Mouse (Mus musculus) kidney, adult 8-10 months (tissue): ENCODE results near the gene Tppp3.

Experiments
- DNase-seq, 2 experiments: peaks; one replicate each; pipeline ENCODE4 v3.0.0; 2022

Tppp3 gene

GRCm38 (mm10) chr8:105466246-105466645, 5.1 kb downstream of the Tppp3 start:
- no peak for DNase-seq

- no peak for DNase-seq
Measured at GRCm38 (mm10) chr8:105464595-105464994, 6.7 kb downstream of the Tppp3 start.

- DNase-seq: no peak
Measured at GRCm38 (mm10) chr8:105461085-105461803, 10.1 kb downstream of the Tppp3 start.

GRCm38 (mm10) chr8:105455218-105455617, 16.1 kb downstream of the Tppp3 start:
- no peak for DNase-seq

GRCm38 (mm10) chr8:105454088-105454487, 17.2 kb downstream of the Tppp3 start:
- no peak for DNase-seq

- DNase-seq: no peak
Measured at GRCm38 (mm10) chr8:105453296-105453695, 18.0 kb downstream of the Tppp3 start.

- no peak for DNase-seq
Measured at GRCm38 (mm10) chr8:105451903-105452603, 19.3 kb downstream of the Tppp3 start.

- DNase-seq: no peak
Measured at GRCm38 (mm10) chr8:105450977-105451376, 20.3 kb downstream of the Tppp3 start.

- no peak for DNase-seq
Measured at GRCm38 (mm10) chr8:105448596-105448995, 22.7 kb downstream of the Tppp3 start.

- DNase-seq: no peak
Measured at GRCm38 (mm10) chr8:105448188-105448587, 23.1 kb downstream of the Tppp3 start.

GRCm38 (mm10) chr8:105446127-105446552, 25.2 kb downstream of the Tppp3 start:
- no peak for DNase-seq

- DNase-seq: no peak
Measured at GRCm38 (mm10) chr8:105445296-105446126, 25.8 kb downstream of the Tppp3 start.

- DNase-seq: no peak
Measured at GRCm38 (mm10) chr8:105442661-105443060, 28.7 kb downstream of the Tppp3 start.

GRCm38 (mm10) chr8:105441433-105441832, 29.9 kb downstream of the Tppp3 start:
- peak in 1 of 2 experiments; percentile 18 for DNase-seq

- peak; percentile 8 to 55 for DNase-seq
Measured at GRCm38 (mm10) chr8:105438865-105439264, 32.5 kb downstream of the Tppp3 start.

GRCm38 (mm10) chr8:105437078-105437748, 34.1 kb downstream of the Tppp3 start:
- no peak for DNase-seq

GRCm38 (mm10) chr8:105436218-105436617, 35.1 kb downstream of the Tppp3 start:
- no peak for DNase-seq

GRCm38 (mm10) chr8:105434136-105434535, 37.2 kb downstream of the Tppp3 start:
- no peak for DNase-seq

- DNase-seq: no peak
Measured at GRCm38 (mm10) chr8:105433511-105433910, 37.8 kb downstream of the Tppp3 start.

- no peak for DNase-seq
Measured at GRCm38 (mm10) chr8:105433021-105433420, 38.3 kb downstream of the Tppp3 start.

- DNase-seq: no peak
Measured at GRCm38 (mm10) chr8:105431743-105432515, 39.4 kb downstream of the Tppp3 start.

GRCm38 (mm10) chr8:105426878-105427277, 44.4 kb downstream of the Tppp3 start:
- no peak for DNase-seq
